Mouse (Mus musculus) Muller cell, postnatal 12 days (primary cell): ENCODE results near the gene Tceal5.
"Not testable (repeated sequence)": the region's sequence is repeated elsewhere in the genome, so short reads cannot be mapped to it uniquely, and the experiment has no call there.

Experiments
- DNase-seq: peaks from one replicate; pipeline ENCODE4 v3.0.0-alpha.2; 2015; ENCODE audit errors: inconsistent ontology term

Gene Tceal5

DNA sequence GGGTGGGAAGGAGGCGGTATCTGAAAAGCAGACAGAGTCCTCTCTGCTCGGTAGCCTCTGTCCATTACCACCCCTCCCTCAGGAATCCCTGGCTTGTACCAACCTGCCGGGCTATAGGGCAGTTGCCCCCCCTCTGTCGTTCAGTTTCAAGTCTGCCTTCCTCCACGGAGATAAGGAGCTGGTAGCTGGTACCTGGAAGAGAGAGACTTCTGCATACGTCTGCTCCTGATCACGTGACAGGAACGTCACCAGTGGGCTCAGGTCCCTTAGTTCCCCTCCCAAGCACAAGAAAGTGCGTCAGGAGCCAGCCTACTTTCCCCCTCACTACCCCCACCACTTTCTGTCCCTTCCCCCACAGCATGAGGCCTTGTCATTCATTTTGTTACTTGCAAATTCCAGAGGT lies at the start of gene Tceal5:
TSS of gene Tceal5 (minus strand) at position 213 of the 403 bp plus-strand sequence.
- DNase-seq, result peak; percentile 62

DNA sequence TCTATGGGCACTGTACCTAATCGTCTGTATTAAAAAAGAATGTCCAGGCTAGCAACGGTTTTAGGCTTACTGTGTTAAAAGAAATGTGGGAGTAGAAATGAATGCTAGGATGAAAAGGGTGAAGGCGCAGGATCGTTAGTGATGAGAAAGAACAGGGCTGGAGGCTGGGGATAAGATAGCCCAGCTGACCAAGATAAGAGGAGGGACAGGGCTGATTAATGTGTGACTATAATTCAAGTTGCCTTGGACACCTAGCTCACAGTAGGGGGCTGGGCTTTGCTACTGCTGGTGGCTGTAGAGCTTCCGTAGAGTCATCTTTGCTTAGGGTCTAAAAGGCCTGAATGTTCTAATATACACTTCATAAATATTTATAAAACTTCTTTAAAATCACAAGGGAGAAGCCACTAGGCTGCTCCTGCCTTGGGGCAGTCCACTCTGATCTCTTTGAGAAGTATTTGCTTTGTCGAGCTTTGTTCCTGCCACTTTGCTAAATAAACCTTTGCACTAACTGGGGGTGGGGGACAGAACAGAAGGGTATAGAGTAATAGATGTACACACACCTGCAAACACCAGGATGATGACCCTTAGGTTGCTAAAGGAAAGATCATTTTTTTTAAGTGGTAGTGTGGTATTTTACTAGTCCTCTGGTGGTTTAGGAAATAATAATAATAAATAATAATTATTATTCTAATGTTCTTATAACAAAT lies 48.5 kb upstream of the Tceal5 start:
- no peak for DNase-seq

DNA sequence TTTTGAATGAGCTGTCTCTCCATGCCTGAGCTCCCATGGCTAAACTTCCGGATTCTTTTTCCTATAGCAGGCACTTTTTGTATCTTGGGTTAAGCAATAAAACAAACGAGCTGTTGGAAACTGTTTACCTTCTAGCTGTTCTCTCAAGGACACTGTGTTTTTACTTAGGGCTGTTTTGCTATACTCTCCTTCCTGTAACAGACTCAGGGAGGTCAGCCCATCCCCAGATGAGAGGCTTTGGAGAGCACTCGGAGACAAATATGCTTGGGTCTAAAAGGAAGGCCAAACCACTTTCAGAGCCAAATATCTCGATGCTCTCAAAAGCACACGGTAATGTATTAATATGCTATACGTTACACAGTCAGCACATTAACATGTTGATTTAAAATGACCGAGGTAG lies 46.0 kb upstream of the Tceal5 start:
- no peak for DNase-seq

DNA sequence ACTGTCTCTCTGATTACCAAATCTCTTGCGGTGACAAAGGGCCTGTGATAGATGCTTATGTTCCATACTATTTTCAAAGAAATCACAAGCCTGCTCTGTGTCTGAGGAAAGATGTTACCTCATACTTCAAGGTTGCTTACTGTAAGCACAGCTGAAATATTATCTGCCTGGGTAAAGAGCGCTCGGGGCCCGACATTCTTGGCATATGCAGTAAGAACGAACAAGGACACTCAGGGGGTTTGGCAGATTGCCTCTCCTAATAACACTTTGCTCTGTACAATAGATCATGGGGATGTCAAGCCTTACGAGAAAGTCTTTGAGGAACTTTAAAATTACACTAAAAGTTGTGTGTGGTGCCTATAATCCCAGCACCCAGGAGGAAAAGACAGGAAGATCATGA lies 45.1 kb upstream of the Tceal5 start:
- no peak for DNase-seq

DNA sequence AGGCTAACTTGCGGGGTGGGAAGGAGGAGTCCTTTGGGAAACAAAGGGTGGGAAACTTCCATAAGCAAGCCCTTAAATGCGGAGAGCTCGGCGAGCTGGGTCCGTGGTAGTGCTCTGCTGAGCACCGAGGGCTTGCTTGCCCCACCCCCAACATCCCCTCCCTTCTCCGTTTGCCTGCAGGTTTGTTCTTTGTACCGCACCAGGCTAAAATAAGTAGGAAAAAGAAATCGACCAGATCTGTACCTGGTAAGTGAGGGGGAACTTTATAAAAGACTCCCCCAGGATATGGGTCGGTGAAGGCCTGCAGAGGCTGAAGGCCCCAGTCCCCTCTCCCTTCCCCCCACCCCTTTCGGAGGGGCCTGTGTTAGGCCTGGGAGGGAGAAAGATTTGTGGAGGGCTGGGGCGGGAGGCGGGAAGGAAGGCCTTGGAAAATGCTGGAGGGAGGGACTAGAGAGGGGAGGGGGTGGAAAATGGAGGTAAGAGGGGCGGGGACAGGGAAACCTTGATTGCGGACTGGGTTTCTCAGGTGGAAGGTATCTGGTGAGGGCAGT lies 41.9 kb upstream of the Tceal5 start:
- DNase-seq, result peak; percentile 66

DNA sequence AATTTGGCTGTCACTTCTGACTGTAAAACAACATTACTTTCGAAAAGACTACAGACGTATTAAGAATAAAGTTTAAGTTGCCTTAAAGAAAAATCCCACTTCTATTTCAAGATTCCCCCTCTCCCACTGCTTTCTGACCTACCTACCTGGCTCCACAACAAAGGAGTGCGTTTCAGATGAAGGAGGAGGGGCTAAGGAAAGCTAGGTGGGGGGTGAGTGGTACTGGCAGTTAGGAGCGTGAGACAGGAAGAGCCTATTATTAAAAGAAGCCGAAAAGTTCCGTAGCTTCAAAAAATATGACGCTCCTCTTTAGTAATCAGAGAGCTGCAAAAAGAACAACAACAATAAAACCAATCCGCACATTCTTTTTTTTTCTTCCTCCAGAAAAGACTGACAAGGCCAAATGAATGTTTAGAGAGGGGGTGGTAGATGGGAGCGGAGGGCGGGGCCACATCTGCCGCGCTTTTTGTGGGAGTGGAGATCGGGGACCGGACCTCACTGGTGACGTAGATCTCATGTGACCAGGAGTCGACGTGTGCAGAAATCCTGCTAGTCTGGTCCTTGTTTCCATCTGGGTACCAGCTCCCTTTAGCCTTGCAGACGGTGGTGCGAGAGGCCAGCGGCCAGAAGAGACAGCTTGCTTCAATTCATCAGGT lies 41.0 kb upstream of the Tceal5 start, which contains the start of gene Tceal9:
TSS of gene Tceal9 (plus strand) at position 506 of the 656 bp plus-strand sequence.
- DNase-seq, result peak; percentile 89

DNA sequence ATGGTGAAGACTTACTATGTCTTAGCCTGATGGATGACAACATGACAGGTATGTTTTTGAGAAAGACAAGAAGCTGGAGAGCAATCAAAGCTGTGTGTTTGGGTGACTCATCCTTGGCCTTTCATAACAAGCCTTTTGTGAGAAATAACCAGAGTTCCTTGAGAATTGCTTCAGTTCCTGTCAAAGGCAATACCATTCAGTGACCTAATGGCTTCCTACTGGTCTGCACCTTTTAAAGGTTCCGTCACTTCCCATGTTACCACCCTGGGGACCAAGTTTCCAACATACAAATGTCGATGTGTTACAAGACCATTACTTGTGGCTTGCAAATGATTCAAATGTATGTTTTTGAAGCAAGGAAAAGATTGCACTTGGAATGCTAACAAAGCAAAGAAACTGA lies 39.5 kb upstream of the Tceal5 start:
- peak; percentile 16 for DNase-seq

DNA sequence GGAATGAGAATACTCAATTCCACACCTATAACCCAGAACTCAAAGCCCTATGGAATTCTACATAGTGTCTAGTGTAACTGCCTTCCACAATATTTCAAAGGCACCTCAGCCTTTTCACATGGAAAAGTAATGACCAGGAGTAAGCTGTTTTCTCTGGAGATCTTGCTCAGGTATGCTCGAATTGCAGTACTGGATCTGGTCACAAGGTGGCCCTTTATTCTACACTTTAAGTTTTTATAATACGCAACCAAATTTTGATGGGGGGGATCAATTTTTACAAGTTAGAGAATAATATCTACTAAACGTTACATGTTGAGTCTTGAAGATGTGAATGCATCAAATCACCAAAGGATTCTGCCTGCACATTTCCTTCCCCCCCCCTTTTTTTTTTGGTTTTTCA lies 34.4 kb upstream of the Tceal5 start:
- DNase-seq, result no peak

DNA sequence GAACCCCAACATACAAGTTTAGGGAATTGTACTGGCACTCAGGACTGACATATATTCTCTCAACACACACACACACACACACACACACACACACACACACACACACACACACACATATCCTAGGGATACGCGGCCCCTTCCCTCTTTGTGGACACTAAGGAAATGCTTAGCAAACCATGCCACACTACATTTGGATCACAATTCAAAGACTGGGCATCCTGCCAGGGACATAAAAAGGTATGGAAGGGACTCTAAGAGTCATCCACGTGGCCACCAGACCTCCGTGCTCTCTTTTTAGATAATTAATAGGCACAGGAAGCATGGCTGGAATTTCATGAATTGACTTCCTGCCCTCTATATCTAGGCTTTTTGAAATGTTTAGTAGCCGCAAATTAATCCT lies 24.1 kb upstream of the Tceal5 start:
- no peak for DNase-seq

DNA sequence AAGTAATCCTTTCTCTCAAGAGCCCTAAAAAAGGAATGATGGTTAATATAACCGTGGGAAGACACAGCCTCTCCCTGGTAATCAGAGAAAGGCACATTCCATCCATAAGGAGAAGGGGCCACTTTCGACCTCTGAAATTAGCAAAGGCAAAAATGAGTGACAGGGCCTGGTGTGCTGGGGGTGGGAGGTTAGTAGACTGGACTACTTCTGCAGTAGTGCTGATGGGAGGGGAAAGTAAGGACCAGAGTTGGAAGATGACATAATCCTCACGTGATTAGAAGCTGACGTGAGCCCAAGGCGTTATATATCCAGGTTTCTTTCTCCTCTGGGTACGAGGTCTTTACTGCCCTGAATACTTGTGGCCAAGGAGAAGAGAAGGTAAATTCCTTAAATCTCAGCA lies 20.0 kb upstream of the Tceal5 start:
- no peak for DNase-seq

DNA sequence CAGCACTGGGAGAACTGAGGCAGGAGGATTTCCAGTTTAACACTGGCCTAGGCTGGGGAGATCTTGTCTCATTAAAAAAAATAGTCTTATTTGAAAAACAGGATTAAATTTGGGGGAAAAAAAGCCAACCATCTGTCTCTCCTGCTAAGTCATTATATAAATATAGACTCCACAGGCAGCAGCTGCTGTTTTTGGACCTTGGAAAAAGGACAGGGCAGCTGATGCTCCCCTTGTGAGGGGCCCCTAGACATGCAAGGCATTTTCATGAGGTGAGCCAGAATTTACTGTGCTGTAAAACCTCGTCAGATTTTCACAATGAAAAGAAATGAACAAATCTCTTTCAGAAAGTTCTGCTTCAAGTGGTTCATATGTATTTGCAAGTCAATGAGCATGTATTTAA lies 12.6 kb upstream of the Tceal5 start:
- no peak for DNase-seq

DNA sequence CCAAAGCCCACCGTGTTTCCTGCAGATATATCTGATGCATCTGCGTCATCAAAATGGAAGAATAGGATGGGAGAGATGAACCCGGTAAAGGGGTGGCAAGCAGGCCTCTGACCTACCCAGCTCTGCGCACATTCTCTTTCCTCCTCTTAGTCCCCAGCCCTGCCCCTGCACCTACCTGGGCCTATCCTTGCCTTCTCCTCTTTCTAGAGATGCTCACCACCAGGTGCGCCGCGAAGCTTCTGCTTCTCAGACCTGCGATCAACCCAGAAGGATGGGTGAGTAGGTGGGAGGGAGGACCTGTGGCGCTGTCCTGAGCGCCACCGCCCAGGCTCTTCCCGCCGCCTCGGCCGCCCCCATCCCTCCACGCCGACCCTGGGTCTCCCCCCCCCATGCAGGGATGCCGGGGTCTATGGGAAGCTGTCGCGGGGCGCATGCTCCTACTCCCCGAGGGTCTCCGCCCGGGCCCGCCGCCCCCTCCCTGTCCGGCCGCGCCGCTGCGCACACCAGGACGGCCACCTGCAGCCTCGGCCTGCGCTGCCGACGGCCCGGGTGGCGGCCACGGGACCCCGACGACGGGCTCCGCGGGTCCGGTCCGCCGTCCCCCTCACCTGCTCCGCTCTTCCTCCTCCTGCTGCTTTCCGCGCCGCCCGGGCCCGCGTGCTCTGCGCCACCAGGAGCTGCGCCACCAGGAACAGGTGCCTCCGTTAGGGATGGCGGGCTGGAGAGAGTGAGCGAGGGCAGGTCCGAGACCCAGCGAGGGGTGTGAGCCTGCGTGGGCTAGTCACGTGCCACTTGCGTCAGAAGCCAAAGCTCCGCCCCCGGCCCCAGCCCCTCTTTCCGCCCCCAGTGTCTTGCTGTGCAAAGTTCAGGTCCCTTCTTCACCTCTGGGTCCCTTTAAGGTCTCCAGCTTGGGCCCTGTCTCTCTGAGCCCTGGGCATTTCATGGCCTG lies 11.3 kb upstream of the Tceal5 start, which contains the start of the genes Tceal7 and Bex1:
TSS of gene Tceal7 (plus strand) at position 51 of the 949 bp plus-strand sequence.
TSS of gene Bex1 (minus strand) at position 785 of the 949 bp plus-strand sequence.
- not testable (repeated sequence) for DNase-seq

DNA sequence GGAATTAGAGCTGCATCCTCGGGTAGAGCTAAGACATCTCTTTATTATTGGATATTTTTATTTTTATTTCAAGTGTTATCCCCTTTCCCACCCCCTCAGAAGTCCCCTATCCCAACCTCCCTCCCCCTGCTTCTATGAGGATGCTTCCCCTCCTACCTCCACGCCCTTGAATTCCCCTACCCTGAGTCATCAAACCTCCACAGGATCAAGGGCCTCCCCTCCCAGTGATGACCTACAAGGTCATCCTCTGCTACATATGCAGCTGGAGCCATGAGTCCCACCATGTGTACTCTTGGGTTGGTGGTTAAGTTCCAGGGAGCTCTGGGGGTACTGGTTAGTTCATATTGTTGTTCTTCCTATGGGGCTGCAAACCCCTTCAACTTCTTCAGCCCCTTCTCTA lies 9.7 kb upstream of the Tceal5 start:
- DNase-seq, result no peak

DNA sequence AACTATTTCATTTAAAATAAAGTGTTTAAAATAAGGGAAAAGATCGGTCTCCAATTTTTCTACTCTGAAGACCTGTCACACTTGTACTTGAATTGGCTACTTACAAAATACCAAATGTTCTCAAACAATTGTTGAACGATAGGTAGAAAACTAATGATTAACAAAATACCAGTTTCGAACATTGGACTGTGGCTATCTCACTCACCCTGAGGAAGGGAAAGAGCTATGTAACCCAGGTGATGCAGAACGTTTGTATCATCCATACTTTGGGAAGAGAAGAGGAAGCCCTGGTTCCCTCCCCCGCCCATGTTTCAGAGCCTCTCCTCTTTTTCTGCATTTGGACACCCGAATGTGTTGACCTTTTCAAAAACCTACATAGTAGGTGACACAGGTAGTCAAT lies 730 bp upstream of the Tceal5 start:
- DNase-seq, result no peak

DNA sequence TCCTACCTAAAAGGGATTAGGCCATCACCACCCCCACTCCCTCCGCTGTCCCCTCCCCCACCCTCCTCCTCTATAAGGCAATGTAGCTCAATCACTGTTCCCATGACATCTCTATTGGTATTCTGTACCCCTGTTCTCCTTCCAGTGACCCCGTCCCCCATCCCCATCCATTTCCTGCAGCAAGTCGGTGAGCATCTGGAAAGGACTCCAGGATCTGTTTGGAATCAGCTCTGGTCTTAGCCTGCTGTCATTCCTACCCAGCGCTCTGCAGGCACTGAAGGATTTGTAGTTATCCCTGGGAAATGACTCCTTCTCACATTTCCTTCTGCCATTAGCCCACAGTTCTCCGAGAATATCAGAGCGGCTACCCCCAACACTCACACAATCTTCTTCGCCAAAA lies 419 bp downstream of the Tceal5 start:
- DNase-seq, result no peak

DNA sequence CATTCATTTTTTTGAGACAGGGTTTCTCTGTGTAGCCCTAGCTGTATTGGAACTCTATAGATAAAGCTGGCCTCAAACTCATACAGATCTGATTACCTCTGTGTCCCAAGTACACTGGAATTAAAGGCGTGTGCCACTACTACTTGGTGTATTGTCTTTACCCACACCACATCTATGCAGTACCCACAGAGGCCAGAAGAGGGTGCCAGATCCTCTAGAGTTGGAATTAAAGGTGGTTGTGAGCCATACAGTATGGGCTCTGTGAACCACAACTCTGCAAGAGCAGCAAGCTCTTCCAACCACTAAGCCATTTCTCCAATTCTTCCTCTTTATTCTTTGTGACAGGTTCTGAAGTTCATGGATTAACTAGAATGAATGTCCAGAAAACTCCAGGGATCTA lies 6.8 kb downstream of the Tceal5 start:
- DNase-seq, result no peak

DNA sequence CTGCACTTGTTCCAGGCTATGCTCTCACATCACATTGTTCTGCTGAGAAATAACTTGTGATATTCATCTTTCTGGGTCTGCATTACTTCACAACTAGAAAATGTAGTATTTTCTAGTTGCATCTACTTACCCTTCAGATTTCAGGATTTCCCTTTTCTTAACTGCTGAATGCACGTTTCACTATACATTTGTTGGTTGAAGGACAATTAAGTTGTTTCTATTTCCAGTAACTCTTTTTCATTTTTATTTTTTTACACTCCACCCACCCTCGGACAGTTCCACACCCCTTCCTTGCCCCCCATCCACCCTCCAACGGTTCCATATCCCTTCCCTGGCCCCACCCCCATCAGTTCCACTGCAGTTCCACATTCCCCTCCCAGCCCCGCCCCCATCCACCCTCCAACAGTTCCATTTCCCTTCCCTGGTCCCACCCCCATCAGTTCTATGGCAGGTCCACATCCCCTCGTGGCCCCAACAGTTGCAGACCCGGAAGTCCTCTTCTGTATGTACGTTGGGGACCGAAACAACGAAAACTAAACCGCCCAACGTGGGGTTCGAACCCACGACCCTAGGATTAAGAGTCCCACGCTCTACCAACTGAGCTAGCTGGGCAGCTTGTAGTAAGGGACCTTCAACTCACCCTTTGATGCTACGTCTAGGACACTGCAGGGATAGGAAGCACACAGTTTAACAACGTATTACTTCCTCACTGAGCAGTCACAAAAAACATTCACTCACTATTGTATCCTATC lies 8.3 kb downstream of the Tceal5 start:
- DNase-seq, result no peak

DNA sequence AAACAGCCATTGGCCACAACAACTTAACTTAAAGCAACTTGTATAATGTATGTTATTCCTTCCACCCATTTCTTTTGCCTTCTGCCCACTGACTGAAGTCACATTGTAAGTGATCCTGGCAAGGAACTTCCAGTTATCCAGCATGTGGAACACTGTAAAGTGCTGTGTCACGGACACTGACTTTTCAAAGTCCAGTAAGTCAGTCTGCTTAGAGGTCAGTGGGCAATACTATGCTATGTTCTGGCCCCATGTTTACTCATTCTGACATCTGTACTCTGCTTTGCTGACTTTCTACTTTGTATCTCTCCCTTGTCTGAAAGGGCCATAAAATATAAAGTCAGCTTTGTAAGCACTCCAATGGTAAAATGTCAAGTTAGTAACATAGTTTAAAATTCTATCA lies 20.6 kb downstream of the Tceal5 start:
- DNase-seq, result no peak

DNA sequence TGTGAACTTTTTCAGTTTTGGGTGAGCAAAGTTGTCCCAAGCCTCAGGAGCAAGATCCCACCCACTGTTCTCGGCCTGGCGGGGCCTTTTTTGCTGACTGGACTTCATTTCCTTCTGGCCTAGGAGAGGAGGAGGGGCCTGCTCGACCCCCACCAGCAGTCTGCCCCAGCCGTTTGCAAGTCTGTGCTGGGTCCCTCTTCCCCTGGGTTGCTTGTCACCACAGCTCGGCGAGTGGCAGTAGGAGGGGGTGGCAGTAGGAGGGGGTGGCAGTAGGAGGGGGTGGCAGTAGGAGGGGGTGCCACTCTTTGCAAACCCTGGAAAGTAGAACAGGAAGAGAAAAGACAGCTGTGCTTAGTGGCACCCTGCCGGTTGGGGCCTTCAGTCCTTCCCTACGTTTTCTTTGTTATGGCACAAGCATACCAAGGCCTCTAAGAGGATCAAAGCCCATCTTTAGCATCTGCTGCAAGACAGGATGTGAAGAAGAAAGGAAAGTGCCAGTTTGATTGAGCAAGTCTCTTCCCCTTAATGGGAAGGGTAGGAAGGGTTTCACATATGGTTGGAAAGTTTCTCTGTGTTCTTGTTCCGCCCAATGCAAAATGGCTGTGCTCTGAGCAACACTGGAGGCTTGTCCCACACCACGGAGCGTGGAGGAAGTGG lies 22.7 kb downstream of the Tceal5 start:
- no peak for DNase-seq

DNA sequence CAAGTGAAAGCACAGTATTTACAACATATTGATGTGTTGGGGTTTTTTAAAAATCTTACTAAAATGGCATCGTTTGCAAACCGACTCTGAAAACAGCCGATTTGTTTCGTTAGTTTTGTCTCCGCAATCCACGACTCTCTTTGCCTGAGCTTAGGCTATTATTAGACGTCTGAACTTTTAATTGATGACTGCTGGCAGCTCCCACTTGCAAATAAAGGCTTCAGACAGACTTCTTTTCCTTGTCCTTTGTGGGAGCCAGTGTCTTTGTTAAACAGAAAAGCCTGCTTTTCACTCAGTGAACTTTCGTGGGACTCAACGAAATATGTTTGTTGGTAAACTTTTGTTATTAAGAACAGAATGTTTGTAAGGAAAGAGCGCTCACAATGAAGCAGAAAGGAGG lies 30.9 kb downstream of the Tceal5 start:
- DNase-seq, result no peak

DNA sequence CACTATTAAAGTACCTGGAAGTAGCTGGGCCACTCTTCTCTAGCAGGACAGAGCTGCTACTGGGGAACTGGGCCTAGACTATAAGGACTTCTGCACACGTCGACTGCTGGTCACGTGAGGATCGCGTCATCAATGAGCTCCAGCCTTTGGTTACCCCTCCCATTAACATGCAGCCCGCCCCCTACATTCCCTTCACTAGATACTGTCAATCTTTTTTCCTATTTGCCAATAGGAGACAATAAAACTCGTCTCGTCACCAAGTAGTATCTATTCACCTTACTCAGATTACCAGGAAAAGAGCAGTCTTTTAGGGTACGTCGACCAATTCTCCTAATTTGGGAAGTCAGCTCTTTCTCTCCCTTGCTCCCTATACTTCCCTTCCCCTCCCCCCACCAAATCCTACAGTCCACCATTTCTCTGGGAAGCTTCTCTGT lies 31.5 kb downstream of the Tceal5 start, which contains the start of gene Tceal8:
TSS of gene Tceal8 (minus strand) at position 225 of the 434 bp plus-strand sequence.
- DNase-seq, result peak; percentile 89
